Mouse (Mus musculus) adrenal gland, postnatal 14 days (tissue): ENCODE data around the gene Tomm40. TPM values are rescaled to one million over a fixed set of nuclear protein-coding genes. Genes with fewer than 3 reads are reported as not detected.

ENCODE experiments used
- DNase-seq: peaks from one replicate; pipeline ENCODE4 v3.0.0; 2021; ENCODE audit warnings: mixed read lengths
- total RNA-seq: library from RNA; stranded (reverse); gene quantifications from 2 replicates; pipeline ENCODE4 v1.2.3, GENCODE M21; 2021

Gene Tomm40
- total RNA-seq, 1 experiment from 2014 or later: 136 TPM

DNA sequence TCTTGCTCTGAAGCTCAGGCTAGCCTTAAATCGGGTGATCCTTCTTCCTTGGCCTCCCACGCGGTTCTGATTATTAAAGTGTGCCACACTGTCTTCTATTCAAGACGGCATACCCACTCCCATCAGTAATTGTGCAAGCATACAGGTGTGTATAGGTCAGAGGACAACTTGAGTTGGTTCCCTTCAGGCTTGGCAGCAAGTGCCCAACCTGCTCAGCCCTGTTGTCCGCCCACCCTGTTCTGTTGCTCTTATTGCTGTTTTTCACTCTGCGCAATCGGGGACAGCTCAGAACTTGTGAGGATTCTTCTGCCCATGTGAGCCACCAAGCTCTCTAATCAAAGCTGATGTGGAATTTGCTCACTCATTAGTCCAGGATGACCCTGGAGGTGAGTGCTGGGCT, 10.0 kb downstream of the Tomm40 start:
- no peak for DNase-seq

DNA sequence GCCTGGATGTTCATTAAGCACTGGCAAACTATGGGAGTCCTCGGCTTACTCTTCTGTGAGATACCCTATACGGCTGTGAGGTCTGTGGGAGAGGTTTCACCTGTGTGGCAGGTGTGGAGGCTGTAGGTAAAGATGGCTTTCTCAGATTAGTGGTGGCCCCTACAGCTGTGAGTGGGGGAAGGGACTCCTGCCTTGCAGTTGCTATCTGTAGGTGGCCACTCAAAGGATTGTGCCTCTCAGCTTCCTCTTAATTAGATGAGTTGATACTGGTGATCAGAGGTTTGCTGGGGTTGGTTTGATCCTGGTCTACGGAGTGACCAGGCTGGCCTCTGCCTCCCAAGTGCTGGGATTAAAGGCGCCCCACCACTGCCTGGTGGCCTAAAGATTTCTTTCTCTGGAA, 10.8 kb downstream of the Tomm40 start:
- no peak for DNase-seq

DNA sequence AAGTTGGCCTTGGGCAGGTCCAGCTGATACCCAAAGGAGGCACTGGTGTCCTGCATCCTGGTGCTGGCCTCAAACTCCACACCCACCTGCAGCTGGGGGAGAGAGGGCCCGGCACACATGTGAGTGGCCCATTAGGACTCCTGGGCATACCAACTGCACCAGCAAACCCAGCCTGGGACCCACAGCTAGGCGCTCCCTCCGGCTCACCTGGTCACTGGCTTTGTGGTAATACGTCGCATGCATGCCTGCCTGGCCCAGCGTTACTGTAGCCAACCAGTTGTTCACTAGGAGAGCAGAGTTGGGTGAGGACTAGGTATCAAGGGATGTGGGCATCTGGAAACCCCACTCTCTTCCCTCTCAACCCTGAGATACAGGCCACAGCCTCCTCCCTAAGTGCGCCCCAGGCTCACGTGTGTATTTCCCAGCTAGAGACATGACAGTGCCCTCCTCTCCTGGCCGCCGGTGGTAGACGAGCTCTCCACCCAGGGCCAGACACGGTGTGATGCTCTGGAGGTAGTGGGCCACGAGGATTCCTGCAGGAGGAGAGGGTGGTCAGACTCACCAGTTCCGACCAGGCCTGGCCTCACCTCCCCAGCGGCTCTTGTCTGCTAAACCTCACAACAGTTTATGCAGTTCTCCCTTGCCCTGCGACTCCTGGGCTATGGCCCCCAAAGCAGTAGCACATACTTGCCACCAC, 12.2 kb downstream of the Tomm40 start:
- DNase-seq: no peak

DNA sequence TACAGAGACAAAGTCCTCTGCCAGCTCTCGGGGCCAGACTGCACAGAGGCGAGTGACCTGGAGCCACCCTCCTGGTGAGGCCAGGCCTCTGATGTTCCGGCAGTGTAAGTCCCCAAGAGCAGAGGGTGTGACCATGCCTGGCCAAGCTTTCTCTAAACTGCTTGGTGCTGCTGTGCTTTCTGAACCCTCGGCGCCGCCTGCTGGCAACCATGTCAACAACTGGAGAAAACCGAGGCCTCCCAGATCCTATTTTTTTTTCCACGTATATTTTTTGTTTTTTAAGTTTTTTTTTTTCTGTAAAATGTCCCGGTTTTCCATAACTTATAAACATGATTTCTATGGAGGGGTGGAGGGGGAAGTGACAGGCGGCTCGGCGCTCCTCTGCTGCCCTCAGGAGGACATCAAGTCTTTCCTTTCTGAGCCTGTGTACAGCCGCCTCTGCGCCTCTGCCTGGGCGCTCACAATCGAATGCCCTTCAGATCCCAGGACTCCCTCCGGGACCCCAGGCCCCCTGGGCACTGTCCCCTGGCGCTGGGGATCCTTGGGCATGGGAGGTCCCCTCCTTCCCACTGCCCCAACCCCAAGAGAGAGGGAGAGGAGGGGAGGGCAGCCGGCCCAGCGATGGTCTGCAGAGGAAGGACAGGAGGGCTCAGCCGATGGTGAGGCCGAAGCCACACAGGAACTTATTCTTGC, 14.0 kb downstream of the Tomm40 start:
- peak; percentile 88 for DNase-seq

DNA sequence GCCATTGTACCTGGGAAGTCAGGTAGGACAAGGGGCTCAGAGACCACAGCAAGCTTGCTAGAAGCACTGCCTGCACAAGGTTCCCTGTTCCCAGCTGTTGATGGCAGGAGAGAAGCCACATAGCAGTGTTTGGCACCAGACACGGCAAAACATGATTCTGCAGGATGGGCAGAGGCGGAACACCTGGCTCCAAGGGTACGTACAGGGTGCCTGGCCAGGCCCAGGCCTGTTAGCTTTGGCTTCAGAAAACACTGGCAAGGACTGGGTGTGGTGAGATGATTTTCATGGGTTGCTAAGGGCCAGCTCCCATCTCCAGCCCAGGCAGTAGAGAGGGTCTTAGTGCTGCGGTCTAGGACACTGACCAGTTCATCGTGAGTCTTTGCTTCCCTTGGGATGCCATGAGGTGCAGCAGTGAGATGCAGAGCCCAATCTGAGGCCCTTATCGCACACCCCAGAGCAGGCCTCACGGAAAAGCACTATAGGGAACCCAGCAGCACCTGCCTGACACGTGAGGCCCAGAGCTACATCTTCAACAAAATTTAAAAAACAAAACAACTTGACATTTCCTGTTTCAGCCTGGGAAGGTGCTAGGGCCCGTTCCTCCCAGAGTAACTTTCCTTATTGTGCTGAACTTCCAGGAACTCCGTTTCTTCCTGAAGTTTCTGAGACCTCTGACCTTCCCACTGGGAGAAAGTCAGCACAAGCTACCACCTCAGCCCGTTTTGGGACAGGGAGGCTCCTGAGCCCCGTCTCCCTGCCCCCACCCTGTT, 14.8 kb downstream of the Tomm40 start:
- no peak for DNase-seq

DNA sequence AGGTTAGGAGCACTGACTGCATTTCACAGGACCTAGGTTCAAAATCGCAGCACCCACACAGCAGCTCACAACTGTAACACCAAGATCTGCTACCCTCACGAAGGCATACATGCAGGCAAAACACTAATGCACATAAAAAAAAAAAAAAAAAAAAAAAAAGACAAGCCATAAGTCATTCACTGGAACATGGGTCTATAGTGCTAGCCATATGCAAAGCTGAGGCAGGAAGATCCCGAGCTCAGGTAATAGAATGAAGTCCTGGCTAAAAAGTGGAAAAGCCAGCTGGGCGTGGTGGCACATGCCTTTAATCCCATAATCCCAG, 15.4 kb downstream of the Tomm40 start:
- DNase-seq: no peak

DNA sequence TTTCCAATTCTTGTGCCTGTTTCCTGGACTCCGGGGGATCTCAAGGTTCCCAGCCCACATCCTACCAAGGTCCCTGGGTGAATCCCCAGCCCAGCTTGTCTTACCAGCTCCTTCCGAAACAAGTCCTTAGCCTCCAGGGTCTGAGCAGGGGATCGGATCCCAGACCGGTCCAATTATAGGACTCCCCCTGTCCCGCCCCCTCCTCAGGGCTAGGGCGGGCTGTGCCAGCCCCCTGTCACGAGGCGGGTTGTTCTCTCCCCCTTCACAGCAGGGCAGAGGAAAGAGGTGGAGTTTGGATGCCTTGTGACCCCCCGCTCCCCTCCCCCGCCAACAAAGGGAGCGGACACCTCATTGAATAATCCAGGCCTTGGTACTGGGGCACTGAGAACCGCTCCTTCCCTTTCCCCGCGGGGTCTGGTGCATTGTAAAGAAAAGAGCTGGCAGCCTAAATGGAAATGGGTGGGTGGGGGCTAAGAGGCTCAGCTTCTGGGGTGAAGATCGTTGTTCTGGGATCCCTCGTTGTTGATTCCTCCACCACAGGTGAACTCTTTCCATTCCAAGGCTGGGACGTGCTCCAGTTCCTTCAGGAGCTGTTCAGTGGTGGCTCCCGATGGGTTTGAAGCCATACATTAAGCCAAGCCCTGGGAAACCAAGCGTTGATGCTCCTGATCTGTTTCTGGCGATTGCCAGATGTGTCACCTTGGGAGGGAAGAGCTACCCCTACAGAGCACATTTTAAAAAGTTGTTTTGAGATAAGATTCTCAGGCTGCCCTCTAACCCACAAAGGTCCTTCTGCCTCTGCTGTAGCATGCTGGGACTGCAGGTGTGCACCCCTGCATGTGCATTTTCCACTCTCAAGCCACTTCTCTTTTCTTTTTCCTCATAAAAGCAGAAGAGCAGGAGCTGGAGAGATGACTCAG, 16.1 kb downstream of the Tomm40 start, which contains the start of gene Apoe:
Gene Apoe, minus strand, starts transcription at position 282 of the 920 bp plus-strand sequence.
- peak; percentile 75 for DNase-seq

DNA sequence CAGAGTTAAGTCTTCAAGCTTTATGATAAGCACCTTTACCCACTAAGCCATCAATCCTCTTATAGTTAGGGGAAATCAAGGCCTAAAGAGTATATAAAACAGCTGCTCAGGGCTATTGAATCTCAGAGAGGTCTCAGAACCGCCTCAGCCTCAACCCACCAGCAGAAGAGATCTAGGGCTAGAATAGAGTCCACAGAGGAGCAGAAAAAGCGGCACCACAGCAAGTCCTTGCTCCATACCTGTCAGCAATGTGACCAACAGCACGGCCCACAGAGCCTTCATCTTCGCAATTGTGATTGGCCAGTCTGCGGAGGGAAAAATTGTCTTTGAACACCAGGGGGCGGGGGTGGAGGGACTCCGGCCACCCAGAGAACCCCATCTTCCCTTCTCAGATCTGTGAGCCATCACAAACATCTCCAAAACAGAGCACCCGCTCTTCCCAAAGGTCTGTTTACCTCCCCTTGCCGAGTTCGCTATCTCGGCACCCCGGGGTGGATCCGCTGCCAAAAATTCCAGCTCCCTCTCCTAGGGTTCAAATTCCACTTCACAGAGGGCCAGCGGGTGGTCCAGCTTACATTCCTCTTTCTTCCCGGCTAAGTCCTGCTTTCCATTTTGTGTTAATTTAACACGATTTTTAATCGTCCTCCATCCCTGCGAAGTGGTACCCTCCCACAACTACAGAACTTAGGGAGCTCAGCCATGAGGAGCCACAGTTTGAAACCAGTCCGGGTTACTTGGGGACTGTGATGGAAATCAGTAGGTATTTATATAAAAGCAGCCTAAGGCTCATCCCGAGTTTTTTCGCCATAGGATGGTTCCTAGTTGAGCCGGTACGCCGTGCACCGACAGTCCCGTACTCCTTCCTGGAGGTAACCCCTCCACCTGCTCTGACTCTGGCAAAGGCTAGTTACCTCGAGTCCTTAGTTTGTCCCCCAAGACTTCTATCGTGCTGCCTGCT, 17.0 kb downstream of the Tomm40 start:
- DNase-seq: no peak

DNA sequence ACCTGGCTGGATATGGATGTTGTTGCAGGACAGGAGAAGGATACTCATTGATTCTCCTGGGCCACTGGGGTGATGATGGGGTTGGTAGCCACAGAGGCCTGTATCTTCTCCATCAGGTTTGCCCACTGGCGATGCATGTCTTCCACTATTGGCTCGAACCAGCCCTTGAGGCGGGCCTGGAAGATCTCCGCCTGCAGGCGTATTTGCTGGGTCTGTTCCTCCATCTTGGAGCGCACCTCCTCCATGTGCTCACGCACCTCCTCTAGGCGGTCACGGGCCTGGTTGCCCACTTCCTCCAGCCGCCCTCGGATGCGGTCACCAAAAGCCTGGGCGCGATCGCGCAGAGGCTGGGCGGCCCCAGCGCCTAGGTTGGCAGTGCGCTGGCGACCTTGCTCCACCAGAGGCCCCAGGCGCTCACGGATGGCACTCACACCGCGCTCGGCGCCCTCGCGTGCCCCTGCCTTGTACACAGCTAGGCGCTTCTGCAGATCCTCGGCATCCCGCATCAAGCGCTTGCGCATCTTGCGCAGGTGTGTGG, 18.8 kb downstream of the Tomm40 start:
- no peak for DNase-seq

DNA sequence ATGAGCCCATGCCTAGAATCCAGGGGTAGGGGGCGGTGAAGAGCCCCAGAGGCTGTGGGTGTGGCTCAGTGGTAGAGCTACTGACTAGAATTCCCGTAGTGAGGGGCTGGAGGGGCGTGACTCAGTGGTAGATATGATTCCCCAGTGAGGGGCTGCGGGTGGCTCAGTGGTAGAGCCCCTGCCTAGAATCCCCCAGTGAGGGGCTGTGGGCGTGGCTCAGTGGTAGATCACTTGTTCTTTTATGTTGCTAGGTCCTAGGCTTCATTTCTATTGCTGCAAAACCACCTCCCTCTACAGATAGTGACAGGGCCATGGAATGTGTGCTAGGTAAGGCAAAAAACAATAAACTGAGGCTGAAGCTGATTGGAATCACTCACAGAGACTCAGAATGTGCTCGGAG, 19.4 kb downstream of the Tomm40 start:
- DNase-seq: no peak

DNA sequence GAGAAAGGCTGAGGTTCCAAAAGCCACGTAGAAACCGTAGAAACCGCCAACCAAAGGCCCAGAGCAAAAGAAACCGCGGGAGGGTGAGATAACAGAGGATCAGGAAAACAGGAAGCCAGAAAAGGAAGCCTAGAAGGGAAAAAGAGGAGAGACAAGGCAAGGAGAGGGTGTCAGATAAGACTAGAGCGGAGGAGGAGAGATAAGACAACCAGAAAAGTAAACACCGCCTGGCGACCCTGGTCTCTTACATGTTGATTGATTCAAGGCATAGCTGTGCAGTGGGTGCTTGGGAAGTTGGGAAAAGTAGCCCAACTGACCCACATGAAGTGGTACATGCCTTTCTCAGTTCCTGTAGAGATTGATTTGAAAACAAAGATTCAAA, 20.0 kb downstream of the Tomm40 start:
- no peak for DNase-seq

DNA sequence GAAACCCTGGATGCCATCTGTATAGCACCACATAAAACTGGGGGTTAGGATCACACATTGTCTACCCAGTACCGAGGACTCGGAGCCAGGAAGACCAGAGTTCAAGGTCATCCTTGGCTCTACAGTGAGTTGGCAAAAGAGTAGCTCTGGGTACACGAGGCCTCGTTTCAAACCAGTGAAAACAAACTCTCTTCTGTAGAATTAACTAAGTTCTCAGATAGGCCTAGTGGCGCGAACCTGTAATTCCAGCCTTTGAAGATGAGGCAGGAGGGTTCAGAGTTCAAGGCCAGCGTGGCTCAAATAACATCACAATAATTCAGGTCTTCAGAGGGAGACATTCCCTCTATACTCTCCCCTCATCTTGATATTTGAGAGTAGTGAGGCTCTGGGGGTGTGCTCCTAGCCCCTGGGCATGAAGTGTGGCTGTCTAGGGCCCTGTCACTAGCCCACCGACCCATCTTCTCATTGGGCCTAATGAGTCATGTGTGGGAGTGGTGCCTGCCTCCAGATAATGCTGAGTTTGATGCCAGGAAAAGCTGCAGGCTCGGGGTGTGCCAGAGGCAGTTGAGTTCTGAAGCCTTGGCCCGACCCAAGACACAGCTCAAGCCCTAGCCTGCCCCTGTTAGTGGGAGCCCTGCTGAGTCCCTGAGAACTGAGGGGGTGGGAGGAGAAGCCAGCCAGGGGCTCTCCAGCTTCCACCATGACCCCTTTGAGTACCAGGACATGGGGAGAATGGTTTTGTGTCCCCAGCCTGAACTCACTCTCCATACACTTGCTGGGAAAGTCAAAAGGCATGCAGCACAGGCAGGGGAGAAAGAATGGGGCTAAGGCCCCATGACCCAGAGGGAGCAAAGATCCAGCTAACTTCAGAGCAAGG, 20.7 kb downstream of the Tomm40 start:
- DNase-seq: peak; percentile 37

DNA sequence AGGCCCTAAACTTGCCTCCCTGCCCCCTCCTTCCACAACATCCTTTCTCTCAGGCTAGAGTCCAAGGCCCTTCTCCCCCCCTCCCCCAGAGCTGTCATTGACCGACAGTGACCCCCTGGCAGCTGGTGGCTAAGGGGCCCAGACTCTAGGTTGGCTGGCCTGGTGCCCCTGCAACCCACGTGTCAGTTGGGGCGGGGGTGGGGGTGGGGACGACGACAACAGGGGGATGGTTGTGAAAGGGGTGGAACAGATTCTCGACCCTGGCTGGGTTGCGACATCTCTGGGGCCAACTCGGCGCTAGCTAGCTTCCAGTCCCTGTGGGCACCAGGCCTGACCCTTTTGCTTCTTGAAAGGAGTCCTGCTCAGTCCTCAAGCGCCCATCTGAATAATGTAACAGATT, 21.8 kb downstream of the Tomm40 start:
- peak; percentile 85 for DNase-seq

DNA sequence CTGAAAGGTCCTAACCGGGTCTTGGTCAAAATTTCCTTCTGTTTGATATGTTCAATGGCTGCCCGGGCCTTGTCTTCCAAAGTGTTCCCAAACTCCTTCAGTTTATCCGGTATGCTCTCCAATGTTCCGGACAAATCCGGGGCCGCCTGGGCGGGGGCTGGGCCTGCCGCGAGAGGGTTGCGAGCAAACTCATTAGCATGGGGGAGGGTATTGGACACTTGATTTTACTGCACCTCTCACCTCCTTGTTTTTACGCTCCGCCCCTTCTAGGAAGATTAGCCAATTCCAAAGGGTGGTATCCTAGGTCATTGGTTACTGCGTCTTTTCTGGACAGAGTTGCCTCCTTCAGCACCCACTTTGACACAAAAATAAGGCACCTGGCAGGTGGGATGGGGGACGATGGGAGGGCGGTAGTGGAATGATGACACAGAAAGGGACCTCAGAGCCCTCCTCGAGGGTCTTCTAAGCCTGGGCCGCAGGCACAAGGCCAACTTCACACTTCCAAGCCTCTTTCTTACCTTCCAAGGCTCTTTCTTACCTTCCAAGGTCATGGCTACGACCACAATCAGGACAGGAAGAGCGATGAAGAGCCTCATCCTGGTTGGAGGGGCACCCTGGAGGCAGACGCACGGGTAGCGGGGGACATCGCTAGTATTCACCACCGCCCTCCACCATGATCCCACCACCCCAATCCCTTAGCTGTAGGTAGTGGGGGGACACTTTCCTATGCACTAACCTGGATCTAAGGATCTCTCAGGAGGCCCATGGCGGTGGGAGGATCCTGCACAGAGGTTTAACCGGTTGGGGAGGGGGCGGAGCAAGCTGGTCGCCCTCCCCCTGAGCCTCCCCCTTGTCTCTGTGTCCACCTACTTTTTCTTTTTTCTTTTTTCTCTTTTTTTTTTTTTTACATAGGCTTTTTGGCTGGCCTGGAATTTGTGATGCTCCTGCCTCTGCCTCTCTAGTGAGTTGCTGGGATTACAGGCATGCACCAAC, 23.1 kb downstream of the Tomm40 start, which contains the start of gene Apoc1:
Gene Apoc1, minus strand, starts transcription at position 788 of the 993 bp plus-strand sequence.
- peak; percentile 82 for DNase-seq

DNA sequence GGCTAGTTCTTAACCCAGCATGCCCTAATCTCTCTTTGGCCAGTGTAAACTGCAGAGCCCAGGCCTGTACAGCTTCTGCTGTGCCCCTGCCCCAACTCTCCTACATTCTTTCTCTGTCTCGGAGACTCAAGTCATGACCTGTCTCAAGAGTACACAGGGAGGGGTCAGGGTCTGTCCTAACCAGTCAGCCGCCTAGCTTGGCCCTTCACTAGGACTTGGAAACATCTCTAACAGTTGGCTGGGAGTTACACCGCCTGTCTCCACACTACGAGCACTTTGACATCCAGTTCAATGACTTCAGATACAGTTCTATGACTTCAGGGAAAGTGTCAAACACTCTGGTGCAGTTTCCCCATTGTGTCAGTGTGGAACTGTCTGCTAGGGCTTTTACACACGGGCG, 23.8 kb downstream of the Tomm40 start:
- no peak for DNase-seq

DNA sequence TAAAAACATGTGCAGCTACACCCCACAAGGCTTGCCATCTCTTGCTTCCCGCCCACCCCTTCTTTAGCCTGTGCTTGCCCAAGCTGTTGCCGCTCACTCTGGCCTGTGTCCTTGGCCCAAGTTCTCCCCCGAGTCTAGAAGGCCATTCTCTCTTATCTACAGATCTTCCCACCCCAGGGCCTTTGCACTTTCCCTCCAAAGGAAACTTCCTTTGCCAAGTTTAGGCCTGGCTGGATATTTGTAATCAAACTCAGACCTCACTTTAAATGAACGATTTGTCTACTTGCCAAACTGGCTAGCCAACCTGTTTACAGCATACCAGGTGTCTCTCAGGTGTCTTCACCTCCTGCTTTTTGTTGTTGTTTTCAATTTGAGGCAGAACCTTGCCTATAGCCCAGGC, 24.4 kb downstream of the Tomm40 start:
- no peak for DNase-seq

DNA sequence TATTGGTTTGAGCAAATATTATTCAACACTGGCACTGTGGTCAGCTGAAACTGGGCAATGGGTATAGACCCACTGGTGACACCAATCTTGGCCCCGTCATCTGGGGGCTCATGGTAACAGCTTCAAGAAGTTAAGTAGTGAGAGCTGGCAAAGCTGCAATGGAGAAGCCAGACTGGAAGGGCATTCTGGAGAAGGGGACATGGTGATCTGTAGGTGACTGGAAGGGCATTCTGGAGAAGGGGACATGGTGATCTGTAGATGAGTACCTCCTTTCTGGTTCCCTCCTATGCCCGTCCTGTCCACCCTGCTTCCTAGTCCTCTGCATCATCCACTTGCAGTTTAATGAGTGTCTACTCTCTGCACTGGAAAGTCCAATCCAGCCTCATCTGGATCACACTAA, 26.6 kb downstream of the Tomm40 start:
- no peak for DNase-seq

DNA sequence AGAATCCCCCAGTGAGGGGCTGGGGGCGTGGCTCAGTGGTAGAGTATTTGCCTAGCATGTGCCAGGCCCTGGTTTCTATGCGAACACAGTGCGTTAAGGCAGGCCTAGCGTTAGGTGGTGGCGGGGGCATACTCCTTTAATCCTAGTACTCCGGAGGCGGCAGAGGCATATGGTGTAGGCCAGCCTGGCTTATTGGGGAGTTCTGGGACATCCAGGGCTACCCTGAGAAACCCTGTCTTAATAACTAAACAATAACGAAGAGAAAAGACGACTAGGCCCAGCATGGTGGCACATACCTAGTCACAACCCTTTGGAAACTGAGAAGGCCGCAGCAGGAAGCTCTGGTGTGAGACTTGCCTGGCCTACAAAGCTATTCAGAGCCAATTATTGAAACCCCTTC, 27.1 kb downstream of the Tomm40 start:
- DNase-seq: no peak
